Mouse (Mus musculus): ENCODE results near the gene Ear2. TPM values are rescaled to one million over a fixed set of nuclear protein-coding genes. Genes with fewer than 3 reads are reported as not detected.
"Not testable (repeated sequence)": the region's sequence is repeated elsewhere in the genome, so short reads cannot be mapped to it uniquely, and the experiment has no call there.

Gene Ear2
- polyA plus RNA-seq, 1 experiment from 2014 or later: not detected

DNA sequence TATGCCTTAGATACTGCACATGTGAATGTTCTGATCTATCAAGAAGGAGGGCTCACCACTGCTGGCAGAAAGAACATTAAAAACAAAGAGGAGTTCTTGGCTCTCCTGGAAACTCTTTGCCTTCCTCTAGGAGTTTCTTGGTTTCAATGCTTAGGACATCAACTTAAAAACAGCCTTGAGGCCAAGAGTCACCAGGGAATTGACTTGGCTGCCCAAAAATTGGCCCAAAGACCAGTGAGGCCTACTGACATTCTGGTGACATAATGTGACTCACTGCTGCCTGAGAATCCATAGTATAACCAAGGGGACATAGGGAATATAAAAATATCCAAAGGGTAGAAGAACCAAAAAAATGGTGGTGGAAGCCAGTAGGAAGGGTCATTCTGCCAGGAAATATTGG is 8.5 kb downstream of the Ear2 start:
- ATAC-seq (ENCODE audit: low FRiP score, low TSS enrichment) (no peak), DNase-seq (ENCODE audit: low spot score) (no peak)
- Histone ChIP-seq H3K4me1 (replicated peaks; ENCODE audit: control insufficient read depth, insufficient read depth) (no peaks in the 10 kb centered on the region), H3K9me3 (ENCODE audit: control insufficient read depth, low read length) (no peaks in the 10 kb centered on the region), H3K4me3 (ENCODE audit: low read depth, low read length) (no peak overlapping the region), H3K9ac (ENCODE audit: low read length) (no peak overlapping the region), H3K4me2 (replicated peaks; ENCODE audit: low read depth) (no peak overlapping the region), H3K36me3 (ENCODE audit: control insufficient read depth, insufficient read depth, low read length) (no peaks in the 10 kb centered on the region), H3K27me3 (ENCODE audit: control insufficient read depth, insufficient read depth, low read length) (no peaks in the 10 kb centered on the region), H3K27ac (replicated peaks) (no peak overlapping the region)
- no peak for TF ChIP-seq CTCF (IDR thresholded peaks at IDR 0.05; ENCODE audit: low read depth)
- no peak for TF ChIP-seq EP300 (optimal IDR thresholded peaks at IDR 0.05)

- H3K4me3 ChIP-seq (ENCODE audit: low read depth, low read length); H3K4me2 ChIP-seq (replicated peaks; ENCODE audit: low read depth); H3K9me3 ChIP-seq (ENCODE audit: control insufficient read depth, low read length); H3K36me3 ChIP-seq (ENCODE audit: control insufficient read depth, insufficient read depth, low read length); H3K27me3 ChIP-seq (ENCODE audit: control insufficient read depth, insufficient read depth, low read length); ATAC-seq (ENCODE audit: low FRiP score, low TSS enrichment); H3K4me1 ChIP-seq (replicated peaks; ENCODE audit: control insufficient read depth, insufficient read depth); H3K27ac ChIP-seq (replicated peaks); H3K9ac ChIP-seq (ENCODE audit: low read length); DNase-seq (ENCODE audit: low spot score): not testable (repeated sequence)
- WGBS: 76% methylated on average over 4 of the region's 4 CpGs
These were observed 21.1 kb downstream of the Ear2 start, which contains the start of gene Gm3327 for GRCm38 (mm10) chr14:44123551-44123950. Gene Gm3327, plus strand, starts transcription at chr14:44123851.

Other genes with a start within 250 kb of the Ear2 start
- 0.41 and 0.67 TPM in 2 replicates for gene Ear1, start 227.1 kb upstream of the Ear2 start, polyA plus RNA-seq (2015; fragmentation: Nextera tagmentation; extraction: Ambion mirVana)
- not detected in 2 replicates for gene Ear10, start 179.1 kb upstream of the Ear2 start, polyA plus RNA-seq (2015; fragmentation: Nextera tagmentation; extraction: Ambion mirVana)
- gene Gm8113, start 177.3 kb upstream of the Ear2 start, polyA plus RNA-seq (2015; fragmentation: Nextera tagmentation; extraction: Ambion mirVana): 3.2 and 3.6 TPM in 2 replicates
- not detected in 2 replicates for gene Ang5, start 145.6 kb upstream of the Ear2 start, polyA plus RNA-seq (2015; fragmentation: Nextera tagmentation; extraction: Ambion mirVana)
- gene Ang6, start 100.4 kb upstream of the Ear2 start, polyA plus RNA-seq (2015; fragmentation: Nextera tagmentation; extraction: Ambion mirVana): not detected in 2 replicates
- gene Gm3327, start 21.2 kb downstream of the Ear2 start, polyA plus RNA-seq (2015; fragmentation: Nextera tagmentation; extraction: Ambion mirVana): not detected in 2 replicates
- gene Gm8212, start 95.0 kb downstream of the Ear2 start, polyA plus RNA-seq (2015; fragmentation: Nextera tagmentation; extraction: Ambion mirVana): not detected in 2 replicates
- gene 4930503E14Rik, start 110.6 kb downstream of the Ear2 start, polyA plus RNA-seq (2015; fragmentation: Nextera tagmentation; extraction: Ambion mirVana): 0.13 TPM in 1 of 2 replicates, not detected in the other
- not detected in 2 replicates for gene Gm8220, start 182.9 kb downstream of the Ear2 start, polyA plus RNA-seq (2015; fragmentation: Nextera tagmentation; extraction: Ambion mirVana)
- not detected in 2 replicates for gene Gm5930, start 235.9 kb downstream of the Ear2 start, polyA plus RNA-seq (2015; fragmentation: Nextera tagmentation; extraction: Ambion mirVana)

Data from stomach, postnatal 0 days (tissue).